Mouse (Mus musculus) adrenal gland, adult 18-20 months (tissue): ENCODE results near the gene Kcnk10. TPM values are rescaled to one million over a fixed set of nuclear protein-coding genes. Genes with fewer than 3 reads are reported as not detected.

Source experiments
- DNase-seq, 2 experiments: peaks; one replicate each; pipeline ENCODE4 v3.0.0; 2021 to 2022; ENCODE audit warnings: low spot score in 2 of 2
- total RNA-seq, 2 experiments: library from RNA; stranded (reverse); gene quantifications; 1 replicate in 1 of 2; 2 replicates in 1 of 2; pipeline ENCODE4 v1.2.3; 2021

The Kcnk10 gene
- total RNA-seq, 2 experiments from 2014 or later = 0.16 TPM; not detected in 1

- DNase-seq = no peak
Observed at GRCm38 (mm10) chr12:98409580-98409979, 168.5 kb downstream of the Kcnk10 start.

DNA sequence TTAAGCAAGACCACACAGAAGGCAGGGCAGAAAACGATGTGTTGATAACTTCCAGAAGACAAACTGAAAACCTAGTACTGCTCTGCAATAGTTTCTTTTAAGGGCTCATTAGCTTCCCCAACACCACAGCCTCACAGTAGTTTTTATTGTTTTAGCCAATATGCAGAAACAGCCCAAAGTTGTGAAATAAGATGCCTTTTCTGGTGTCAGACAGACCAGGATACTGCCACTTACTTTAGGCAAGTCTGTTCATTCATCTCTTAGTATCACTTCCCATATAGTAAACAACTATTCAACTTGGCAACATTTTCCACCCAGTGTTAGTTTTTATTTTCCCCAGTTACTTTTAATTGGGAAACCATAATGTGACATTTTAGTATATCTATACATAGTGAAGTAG, 171.5 kb downstream of the Kcnk10 start:
- no peak for DNase-seq

GRCm38 (mm10) chr12:98406076-98406475, 172.0 kb downstream of the Kcnk10 start:
- DNase-seq = no peak

DNA sequence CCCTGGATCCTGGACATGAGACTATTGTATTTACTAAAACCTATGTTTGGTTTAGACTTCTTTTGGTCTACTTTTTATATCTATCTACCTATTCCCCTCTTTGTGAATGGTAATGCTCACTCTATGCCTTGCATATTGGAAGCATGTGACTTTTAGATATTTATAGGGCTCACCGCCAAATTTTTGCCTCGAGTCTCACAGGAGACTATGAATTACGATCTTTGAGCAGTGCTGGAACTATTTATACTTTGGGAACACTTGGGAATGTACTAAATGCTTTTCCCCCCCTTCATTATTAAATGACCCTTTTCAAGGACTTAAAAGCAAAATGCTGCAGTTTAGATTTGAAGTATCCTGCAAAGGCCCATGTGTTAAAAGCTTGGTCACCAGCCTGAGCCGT, 181.5 kb downstream of the Kcnk10 start:
- no peak for DNase-seq

- no peak for DNase-seq
Observed at GRCm38 (mm10) chr12:98394115-98394514, 184.0 kb downstream of the Kcnk10 start.

DNA sequence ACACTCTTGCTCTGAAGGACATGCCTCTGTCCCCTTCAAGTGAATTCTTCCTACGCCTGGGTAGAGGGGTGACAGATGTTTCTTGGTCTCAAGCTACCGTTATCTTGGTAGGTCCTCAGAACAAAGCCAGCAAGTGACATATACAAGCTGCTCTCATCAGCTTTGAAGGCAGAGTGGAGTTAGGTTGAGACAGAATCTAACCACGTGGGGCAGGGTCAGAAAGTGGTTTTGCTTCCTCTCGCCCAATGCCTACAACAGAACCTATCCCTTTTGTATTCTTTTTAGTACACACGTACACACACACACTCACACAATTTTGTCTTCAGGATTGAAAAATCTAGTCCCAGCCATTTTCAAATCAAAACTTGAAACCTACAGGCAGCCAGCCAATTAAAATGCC, 186.8 kb downstream of the Kcnk10 start:
- no peak for DNase-seq

DNA sequence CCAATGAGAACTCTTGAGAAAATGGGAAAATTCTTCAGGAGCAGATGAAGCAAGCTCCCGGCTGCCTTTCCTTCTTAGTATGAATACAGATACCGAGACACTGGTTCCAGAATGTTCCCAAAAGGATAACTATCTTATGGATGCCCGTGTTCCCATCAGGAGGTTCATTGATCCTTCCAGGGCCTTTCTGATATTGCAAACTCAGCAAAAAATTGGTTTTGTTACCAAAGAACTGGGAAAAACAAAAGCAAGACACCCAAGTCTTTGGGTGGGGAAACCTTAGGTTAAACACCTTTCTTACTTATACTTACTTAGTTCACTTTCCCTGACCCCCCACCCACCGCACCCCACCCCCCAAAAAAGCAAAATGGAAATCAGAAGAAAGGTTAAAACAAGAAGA, 188.5 kb downstream of the Kcnk10 start:
- DNase-seq = no peak

Other genes starting within 250 kb of the Kcnk10 start
- gene Spata7, start 49.8 kb upstream of the Kcnk10 start, total RNA-seq = 1 to 10 TPM; 7.6 to 7.8 TPM
- gene Ptpn21, start 159.1 kb upstream of the Kcnk10 start, total RNA-seq = 10 to 100 TPM; 16.9 to 21.0 TPM
- 10 to 100 TPM; 85.4 to 86.6 TPM for gene Zc3h14, start 168.7 kb upstream of the Kcnk10 start, total RNA-seq